Mouse (Mus musculus) heart, embryonic 15.5 days (tissue): Measurements from ENCODE around the gene Rgs14. TPM values are rescaled to one million over a fixed set of nuclear protein-coding genes. Genes with fewer than 3 reads are reported as not detected.
A peak's percentile ranks its signal among the peaks of the same experiment; 100 is the strongest.

ENCODE experiments used
- ATAC-seq: fragments of 200-750 bp; cut with Nextera tagmentation; replicated peaks from 2 replicates; pipeline ENCODE4 v1.8.0; 2017; ENCODE audit warnings: low read depth, moderate TSS enrichment; ENCODE audit not compliant: insufficient number of reproducible peaks, insufficient read depth, low FRiP score
- H3K27ac ChIP-seq: fragments of 300-500 bp; sonication (generic); 2 replicates; pipeline ENCODE4 v1.5.1; 2015; ENCODE audit warnings: mild to moderate bottlenecking, inconsistent platforms
- H3K27me3 ChIP-seq: fragments of 300-500 bp; sonication (generic); 2 replicates; pipeline ENCODE4 v1.6.1; 2015; ENCODE audit warnings: inconsistent platforms
- H3K36me3 ChIP-seq: fragments of 300-500 bp; sonication (generic); 2 replicates; pipeline ENCODE4 v1.6.1; 2015; ENCODE audit warnings: mild to moderate bottlenecking, inconsistent platforms
- H3K4me1 ChIP-seq: fragments of 300-500 bp; sonication (generic); replicated peaks from 2 replicates; pipeline ENCODE4 v1.6.1; 2015; ENCODE audit warnings: inconsistent platforms
- H3K4me2 ChIP-seq: fragments of 300-500 bp; sonication (generic); 2 replicates; pipeline ENCODE4 v1.6.1; 2015; ENCODE audit warnings: inconsistent platforms, mild to moderate bottlenecking, moderate library complexity
- H3K4me3 ChIP-seq: fragments of 300-500 bp; sonication (generic); 2 replicates; pipeline ENCODE4 v1.5.1; 2015; ENCODE audit warnings: mild to moderate bottlenecking, inconsistent platforms
- H3K9ac ChIP-seq: fragments of 300-500 bp; sonication (generic); 2 replicates; pipeline ENCODE4 v1.6.1; 2015; ENCODE audit warnings: mild to moderate bottlenecking, inconsistent platforms
- H3K9me3 ChIP-seq: fragments of 300-500 bp; sonication (generic); replicated peaks from 2 replicates; pipeline ENCODE4 v1.6.1; 2016; ENCODE audit warnings: inconsistent platforms
- WGBS: fragments of 180-500 bp; shearing (Covaris S2); methylation state at CpG from one replicate; pipeline ENCODE4 v1.1.7; 2015; ENCODE audit warnings: mixed read lengths; 5-methylcytosine and 5-hydroxymethylcytosine counted together
- polyA plus RNA-seq: library from polyadenylated mRNA; unstranded; fragments of >200 nt; fragmentation: Nextera tagmentation; extraction: Ambion mirVana; gene quantifications from 2 replicates; pipeline ENCODE4 v1.2.1, GENCODE M21; 2015

Rgs14 gene
- polyA plus RNA-seq, 1 experiment from 2014 or later: 0.42 TPM

- Histone ChIP-seq H3K4me1 (peaks cover 7% of the 10 kb centered on the region; the same call in 1 of the 2 replicates), H3K27me3 (peaks cover 85% of the 10 kb centered on the region), H3K9ac (no peak overlapping the region), H3K9me3 (no peaks in the 10 kb centered on the region), H3K36me3 (no peaks in the 10 kb centered on the region), H3K27ac (no peak overlapping the region), H3K4me2 (peak overlapping the region; percentile 32; the same call in 1 of the 2 replicates), H3K4me3 (no peak overlapping the region)
- 56% methylated on average over 13 of the region's 13 CpGs for WGBS
- ATAC-seq: no peak
Observed at GRCm38 (mm10) chr13:55405783-55406390, 36.4 kb downstream of the Rgs14 start.

- no peak overlapping the region for H3K9ac ChIP-seq
- H3K9me3 ChIP-seq: no peaks in the 10 kb centered on the region
- H3K4me1 ChIP-seq: peaks cover 7% of the 10 kb centered on the region; the same call in 1 of the 2 replicates
- H3K36me3 ChIP-seq: no peaks in the 10 kb centered on the region
- peaks cover 81% of the 10 kb centered on the region for H3K27me3 ChIP-seq
- no peak overlapping the region for H3K4me3 ChIP-seq
- no peak overlapping the region for H3K27ac ChIP-seq
- WGBS: 71% methylated on average over 4 of the region's 4 CpGs
- H3K4me2 ChIP-seq: no peak overlapping the region
- no peak for ATAC-seq
Observed at GRCm38 (mm10) chr13:55407341-55407740, 37.8 kb downstream of the Rgs14 start.

GRCm38 (mm10) chr13:55408546-55409120, 39.1 kb downstream of the Rgs14 start:
- ATAC-seq: no peak
- peaks cover 82% of the 10 kb centered on the region for H3K27me3 ChIP-seq
- WGBS: 79% methylated on average over 19 of the region's 19 CpGs

GRCm38 (mm10) chr13:55411826-55412225, 42.3 kb downstream of the Rgs14 start:
- Histone ChIP-seq H3K4me1 (peaks cover 8% of the 10 kb centered on the region), H3K9ac (no peak overlapping the region), H3K9me3 (no peaks in the 10 kb centered on the region), H3K27me3 (peaks cover 75% of the 10 kb centered on the region), H3K4me3 (no peak overlapping the region), H3K4me2 (no peak overlapping the region), H3K27ac (no peak overlapping the region), H3K36me3 (no peaks in the 10 kb centered on the region)
- WGBS: 72% methylated on average over 7 of the region's 7 CpGs
- no peak for ATAC-seq

More at GRCm38 (mm10) chr13:55408546-55409120, 39.1 kb downstream of the Rgs14 start:
- Histone ChIP-seq H3K4me1 (peaks cover 7% of the 10 kb centered on the region; the same call in 1 of the 2 replicates), H3K4me3 (no peak overlapping the region), H3K27ac (no peak overlapping the region), H3K9ac (no peak overlapping the region), H3K4me2 (no peak overlapping the region), H3K36me3 (no peaks in the 10 kb centered on the region), H3K9me3 (no peaks in the 10 kb centered on the region)

GRCm38 (mm10) chr13:55412643-55413307, 43.2 kb downstream of the Rgs14 start:
- ATAC-seq: no peak

GRCm38 (mm10) chr13:55413333-55413732, 43.8 kb downstream of the Rgs14 start:
- WGBS: 67% methylated on average over 12 of the region's 12 CpGs
- H3K9me3 ChIP-seq: no peaks in the 10 kb centered on the region
- H3K4me1 ChIP-seq: peaks cover 10% of the 10 kb centered on the region
- no peak overlapping the region for H3K9ac ChIP-seq
- no peak overlapping the region for H3K27ac ChIP-seq
- no peak overlapping the region for H3K4me3 ChIP-seq
- H3K4me2 ChIP-seq: no peak overlapping the region
- peaks cover 74% of the 10 kb centered on the region for H3K27me3 ChIP-seq
- ATAC-seq: no peak
- H3K36me3 ChIP-seq: no peaks in the 10 kb centered on the region

More at GRCm38 (mm10) chr13:55412643-55413307, 43.2 kb downstream of the Rgs14 start:
- Histone ChIP-seq H3K9me3 (no peaks in the 10 kb centered on the region), H3K36me3 (no peaks in the 10 kb centered on the region), H3K4me1 (peaks cover 8% of the 10 kb centered on the region), H3K27me3 (peaks cover 75% of the 10 kb centered on the region), H3K4me2 (no peak overlapping the region), H3K27ac (no peak overlapping the region), H3K4me3 (no peak overlapping the region), H3K9ac (no peak overlapping the region)
- 75% methylated on average over 13 of the region's 13 CpGs for WGBS

GRCm38 (mm10) chr13:55414743-55415380, 45.3 kb downstream of the Rgs14 start, which contains the start of gene Pfn3:
Gene Pfn3, minus strand, starts transcription at chr13:55415232.
- ATAC-seq: 0 out of 2 replicates have a peak, but pooled peaks have one; percentile 36
- no peaks in the 10 kb centered on the region for H3K36me3 ChIP-seq
- H3K4me1 ChIP-seq: peaks cover 10% of the 10 kb centered on the region
- H3K9ac ChIP-seq: peak within 1 kb of the TSS; percentile 31; the same call in 1 of the 2 replicates
- no peak within 1 kb of the TSS for H3K27ac ChIP-seq
- no peaks in the 10 kb centered on the region for H3K9me3 ChIP-seq
- peak within 1 kb of the TSS; percentile 37 for H3K4me3 ChIP-seq
- WGBS: 9% methylated on average over 41 of the region's 41 CpGs
- H3K27me3 ChIP-seq: peaks cover 74% of the 10 kb centered on the region
- H3K4me2 ChIP-seq: peak within 1 kb of the TSS; percentile 58

- 0 out of 2 replicates have a peak, but pooled peaks have one; percentile 54 for ATAC-seq
- WGBS: 13% methylated on average over 12 of the region's 12 CpGs
- Histone ChIP-seq H3K4me2 (no peak overlapping the region), H3K9ac (no peak overlapping the region), H3K27ac (no peak overlapping the region), H3K36me3 (no peaks in the 10 kb centered on the region), H3K4me1 (peaks cover 25% of the 10 kb centered on the region), H3K4me3 (no peak overlapping the region), H3K9me3 (no peaks in the 10 kb centered on the region), H3K27me3 (peaks cover 81% of the 10 kb centered on the region)
Observed at GRCm38 (mm10) chr13:55418004-55418403, 48.5 kb downstream of the Rgs14 start.

GRCm38 (mm10) chr13:55419142-55419541, 49.6 kb downstream of the Rgs14 start:
- Histone ChIP-seq H3K4me3 (no peak overlapping the region), H3K9ac (no peak overlapping the region), H3K9me3 (no peaks in the 10 kb centered on the region), H3K4me2 (no peak overlapping the region), H3K4me1 (peaks cover 25% of the 10 kb centered on the region), H3K27ac (no peak overlapping the region), H3K27me3 (peaks cover 69% of the 10 kb centered on the region), H3K36me3 (no peaks in the 10 kb centered on the region)
- no peak for ATAC-seq
- 71% methylated on average over 5 of the region's 5 CpGs for WGBS

GRCm38 (mm10) chr13:55420018-55420932, 50.7 kb downstream of the Rgs14 start:
- H3K4me2 ChIP-seq: peak overlapping the region; percentile 50
- no peak overlapping the region; the same call in 1 of the 2 replicates for H3K4me3 ChIP-seq
- H3K36me3 ChIP-seq: no peaks in the 10 kb centered on the region
- peaks cover 18% of the 10 kb centered on the region for H3K4me1 ChIP-seq
- ATAC-seq: no peak
- no peaks in the 10 kb centered on the region for H3K9me3 ChIP-seq
- peaks cover 61% of the 10 kb centered on the region for H3K27me3 ChIP-seq
- WGBS: 22% methylated on average over 51 of the region's 51 CpGs
- no peak overlapping the region for H3K9ac ChIP-seq
- H3K27ac ChIP-seq: no peak overlapping the region
